Mouse (Mus musculus) erythroblast, embryonic 14.5 days (primary cell): ENCODE measurements around the gene Zfyve1.

Experiments
- GATA1 ChIP-seq: IDR thresholded peaks from 2 replicates; pipeline ENCODE4 v1.6.1; 2012; ENCODE audit warnings: low read length, inconsistent platforms, mixed read lengths
- TAL1 ChIP-seq: IDR thresholded peaks from 3 replicates; pipeline ENCODE4 v1.6.1; 2012; ENCODE audit warnings: low read length, inconsistent platforms, mixed read lengths

- TF ChIP-seq GATA1 (no peak), TAL1 (no peak)
Observed at GRCm38 (mm10) chr12:83524329-83524728, 72.7 kb downstream of the Zfyve1 start.
